Mouse (Mus musculus) thymus, postnatal 10 days (tissue): ENCODE measurements at regions not wholly inside any gene's neighbourhood (a gene's known extent, or its start where the extent isn't known, plus 50 kb on each side); places are given as distances from the start of the nearest gene placed in this dataset.
A peak's percentile ranks its signal among the peaks of the same experiment; 100 is the strongest.

Experiments used
- DNase-seq, 2 experiments: peaks; one replicate each; pipeline ENCODE4 v3.0.0; 2021; ENCODE audit warnings: low spot score in 2 of 2

DNA sequence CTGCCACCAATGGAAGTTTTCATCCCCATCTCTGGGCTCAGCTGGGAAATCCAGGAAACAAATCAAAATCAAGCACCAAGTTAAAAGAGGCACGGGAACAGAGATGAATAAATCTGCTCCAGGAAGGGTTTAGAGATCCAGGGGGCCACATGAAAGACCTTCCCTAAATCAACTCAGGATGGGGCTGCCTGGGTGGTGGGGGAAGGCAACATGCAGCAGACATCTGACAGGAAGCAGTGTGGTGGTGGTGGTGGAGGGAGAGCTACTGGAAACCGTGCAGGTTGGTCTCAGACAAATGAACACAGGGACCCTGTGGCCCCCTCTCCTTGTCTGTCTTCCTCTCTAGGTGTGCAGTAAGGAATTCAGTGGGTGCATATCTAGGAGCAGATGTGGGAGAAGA, 101.7 kb upstream of the Runx1 start:
- peak; percentile 59 for DNase-seq

- DNase-seq: peak in 1 of 2 experiments; percentile 14
Observed at GRCm38 (mm10) chr16:92926853-92927252, 100.9 kb upstream of the Runx1 start.

DNA sequence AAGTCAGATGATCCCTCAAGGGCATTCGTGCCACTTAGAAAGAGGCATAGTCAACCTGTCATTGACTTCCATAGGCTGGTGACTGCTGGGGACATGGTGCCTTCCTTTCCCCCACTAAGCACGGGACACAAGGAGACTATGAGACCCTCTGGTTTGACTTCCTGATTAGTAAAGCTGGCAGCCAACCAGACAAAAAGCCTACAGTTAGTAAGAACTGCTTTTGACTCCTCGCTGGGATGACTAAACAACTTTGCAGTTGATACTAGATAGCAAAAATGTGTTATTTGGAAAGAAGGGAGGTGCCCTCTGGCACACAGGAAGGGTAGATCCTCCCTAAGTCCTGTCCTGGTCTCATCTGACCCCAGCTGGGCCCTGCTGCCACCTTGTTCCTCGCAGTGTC, 95.0 kb upstream of the Runx1 start:
- no peak for DNase-seq

- DNase-seq: no peak
Observed at GRCm38 (mm10) chr16:92917356-92917755, 91.4 kb upstream of the Runx1 start.

- no peak for DNase-seq
Observed at GRCm38 (mm10) chr16:92915651-92916050, 89.7 kb upstream of the Runx1 start.

DNA sequence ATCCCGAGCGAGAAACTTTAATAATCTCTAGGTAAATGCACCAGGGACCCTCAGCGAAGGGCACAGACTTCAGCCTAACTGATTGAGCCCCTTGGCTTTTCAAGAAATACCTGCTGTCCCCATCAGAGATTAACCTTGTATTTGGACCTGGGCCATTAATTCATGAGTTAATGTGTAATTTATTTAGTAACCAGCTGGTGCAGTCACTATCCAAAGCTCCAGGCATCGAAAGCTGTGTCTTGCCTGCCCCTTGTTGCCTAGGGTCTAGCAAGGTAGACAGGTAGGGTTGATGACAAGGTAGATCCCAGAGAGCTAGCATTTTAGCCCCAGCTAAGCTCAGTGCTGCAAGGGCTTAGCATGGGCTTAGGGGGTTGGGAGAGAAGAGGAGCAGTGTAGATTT, 80.9 kb upstream of the Runx1 start:
- no peak for DNase-seq

DNA sequence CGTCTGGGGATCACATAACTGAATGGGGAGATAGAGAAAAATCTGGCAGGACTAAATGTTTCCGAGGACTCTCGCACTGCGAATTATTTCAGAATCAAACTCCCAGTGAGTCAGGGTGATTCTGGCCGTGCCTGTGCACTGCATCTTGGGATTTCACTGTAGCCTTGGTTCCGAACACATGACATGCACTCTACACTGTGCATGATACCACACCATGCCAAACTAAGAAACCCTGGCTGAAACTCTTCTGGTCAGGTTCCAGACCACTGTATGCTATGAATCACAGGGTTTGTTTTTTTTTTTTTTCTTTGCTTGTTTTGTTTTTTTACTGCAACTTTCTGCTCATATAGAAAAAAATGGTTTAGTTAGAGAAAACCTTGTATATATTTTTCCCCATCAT, 79.7 kb upstream of the Runx1 start:
- DNase-seq: no peak

DNA sequence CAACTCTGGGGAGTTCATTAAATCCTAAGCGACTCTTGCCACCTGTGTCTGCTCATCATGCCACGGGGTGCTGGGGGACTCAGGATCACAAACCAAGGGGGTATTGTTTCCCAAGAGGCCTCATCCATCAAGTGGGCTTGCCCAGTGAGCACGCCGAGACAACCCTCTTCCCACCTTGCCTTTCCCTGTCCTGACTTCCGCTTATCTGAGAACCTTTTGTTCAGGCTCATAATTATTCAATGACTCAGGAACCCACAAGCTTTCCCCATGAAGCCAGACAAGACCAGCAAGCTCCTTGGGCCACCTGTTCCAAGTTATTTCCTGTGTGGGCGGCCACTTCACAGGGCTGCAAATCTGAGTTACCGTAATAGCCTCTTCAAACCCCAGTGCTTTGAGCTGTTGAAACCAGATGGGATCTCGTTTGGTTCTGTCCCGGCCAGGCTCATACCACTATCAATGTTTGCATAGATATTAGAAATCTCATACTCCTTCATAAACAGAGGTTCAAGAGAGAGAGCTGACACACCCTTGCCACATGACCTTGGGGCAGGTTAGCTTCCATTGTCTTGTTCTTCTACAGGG, 78.0 kb upstream of the Runx1 start:
- no peak for DNase-seq

GRCm38 (mm10) chr16:92903486-92903885, 77.5 kb upstream of the Runx1 start:
- no peak for DNase-seq

DNA sequence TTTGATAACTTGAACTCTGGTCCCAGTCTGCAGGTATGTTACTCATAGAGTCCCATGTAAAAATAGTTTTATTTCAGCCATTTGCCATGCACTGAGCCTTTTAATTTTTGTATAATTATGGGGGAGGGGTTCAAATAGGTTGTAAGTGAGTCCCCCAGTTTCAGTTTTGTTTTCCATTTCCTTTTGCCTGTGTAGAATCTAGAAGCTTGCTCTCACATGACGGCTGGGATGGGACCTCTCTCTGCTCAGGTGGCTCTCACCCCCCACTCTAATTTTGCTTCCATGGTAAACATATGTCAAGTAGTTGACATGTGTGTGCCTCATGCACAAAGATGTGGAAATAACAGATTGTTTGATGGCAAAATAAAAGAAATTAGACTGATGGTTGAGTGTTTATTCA, 73.8 kb upstream of the Runx1 start:
- no peak for DNase-seq

DNA sequence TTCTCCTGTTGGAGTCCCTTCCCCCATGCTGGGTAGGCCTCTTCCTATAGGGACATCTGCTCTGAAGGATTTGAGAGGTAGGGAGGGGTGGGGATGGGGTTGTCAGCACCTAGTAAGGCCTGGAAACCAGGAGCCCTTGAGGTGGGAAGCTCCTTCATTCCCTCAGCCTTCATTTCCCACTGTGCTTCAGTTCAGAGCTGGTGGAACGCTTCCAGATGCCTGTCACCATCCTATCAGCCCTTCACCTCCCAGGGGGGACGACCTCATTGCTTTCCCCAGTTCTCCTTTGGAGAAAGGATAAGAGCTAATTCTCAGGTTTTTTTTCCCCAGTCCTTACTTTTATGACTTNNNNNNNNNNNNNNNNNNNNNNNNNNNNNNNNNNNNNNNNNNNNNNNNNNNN, 65.8 kb upstream of the Runx1 start:
- no peak for DNase-seq

- DNase-seq: no peak
Observed at GRCm38 (mm10) chr16:92890713-92891112, 64.8 kb upstream of the Runx1 start.

DNA sequence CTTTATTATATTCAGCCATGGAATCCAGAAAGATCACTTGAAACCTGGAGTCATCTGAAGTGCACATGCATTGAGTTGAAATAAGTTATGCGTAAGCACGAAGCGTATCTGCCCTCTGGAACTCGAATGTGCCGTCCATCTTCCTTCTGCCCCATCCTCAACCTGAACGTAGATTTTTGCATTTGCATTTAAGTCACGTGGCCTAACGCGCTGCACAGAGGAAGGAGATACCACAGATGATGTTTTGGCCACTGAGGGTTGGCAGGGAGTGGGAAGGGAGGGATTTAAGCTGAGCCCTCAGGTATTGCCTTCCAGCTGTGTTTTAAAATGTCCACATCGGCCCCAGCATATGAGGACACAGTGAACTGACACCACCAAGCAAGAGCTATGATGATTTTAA, 63.6 kb upstream of the Runx1 start:
- no peak for DNase-seq

- DNase-seq: no peak
Observed at GRCm38 (mm10) chr16:92886226-92886625, 60.3 kb upstream of the Runx1 start.

DNA sequence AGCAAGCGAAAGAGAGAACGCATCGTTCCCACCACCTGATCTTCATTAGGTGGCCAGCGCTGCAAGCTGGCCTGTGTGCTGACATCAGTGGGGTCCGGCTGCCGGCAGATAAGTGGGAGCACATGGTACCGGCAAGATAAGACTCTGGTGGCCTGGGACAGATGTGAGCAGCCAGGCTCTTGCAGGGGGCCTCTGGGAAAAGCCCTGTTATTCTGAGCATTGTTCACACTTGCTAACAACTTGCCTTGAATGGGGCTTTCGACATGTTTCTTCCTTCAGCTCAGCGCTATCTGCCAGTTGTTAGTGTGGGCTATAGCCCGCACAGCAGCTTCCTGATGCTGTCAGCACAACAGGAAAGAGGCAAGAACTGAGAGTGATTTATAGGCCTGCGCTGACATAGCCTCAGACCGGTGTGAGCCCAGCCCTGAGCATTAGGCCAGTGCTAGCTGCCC, 57.9 kb upstream of the Runx1 start:
- no peak for DNase-seq

DNA sequence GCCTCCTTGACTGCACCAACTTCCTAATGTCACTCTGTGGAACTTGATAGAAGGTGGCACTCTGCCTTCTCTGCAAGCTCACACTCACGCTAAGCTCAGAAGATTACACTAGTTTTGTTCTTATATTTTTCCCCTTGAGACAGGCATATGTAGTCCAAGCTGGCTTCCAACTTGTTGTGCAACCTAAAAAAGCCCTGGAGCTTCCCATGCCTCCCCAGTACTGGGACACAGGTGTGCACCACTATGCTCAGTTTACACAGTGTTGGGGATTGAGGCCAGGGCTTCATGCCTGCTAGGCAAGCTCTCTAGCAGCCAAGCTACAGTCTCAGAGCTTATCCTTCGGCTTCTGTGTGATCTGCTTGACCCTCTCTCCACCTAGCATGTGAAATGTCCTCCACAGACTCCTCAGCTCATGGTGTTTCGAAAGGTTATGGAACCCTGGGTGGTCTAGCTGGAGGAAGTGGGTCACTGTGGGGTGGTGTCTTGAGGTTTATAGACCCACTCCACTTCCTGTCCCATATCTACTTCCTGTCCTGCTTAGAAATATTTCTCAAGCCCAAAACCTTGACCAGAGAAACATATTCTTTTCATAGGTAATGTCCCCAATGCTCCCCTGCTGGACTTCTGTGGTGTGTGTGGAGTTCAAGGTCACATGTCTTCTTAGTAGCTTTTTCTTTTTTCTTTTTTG, 54.6 kb upstream of the Runx1 start:
- no peak for DNase-seq

DNA sequence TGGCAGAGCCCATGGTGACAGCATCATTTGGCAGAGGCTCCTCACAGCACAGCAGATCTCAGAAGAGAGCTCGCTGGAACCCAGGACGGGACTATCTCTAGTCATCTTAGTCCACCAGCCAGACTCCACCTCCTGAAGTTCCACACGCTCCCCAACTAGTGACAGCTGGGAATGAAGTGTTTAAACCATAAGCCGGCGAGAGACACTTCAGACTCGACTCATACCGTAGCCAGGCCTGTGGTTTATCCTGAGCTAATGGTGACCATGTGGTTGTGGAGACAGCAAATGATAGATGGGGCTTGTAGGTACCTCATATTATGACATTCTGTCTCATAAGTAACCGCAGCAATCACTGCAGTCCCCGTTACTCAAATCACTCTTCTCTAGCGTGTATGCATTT, 52.1 kb upstream of the Runx1 start:
- DNase-seq: no peak
